Mouse (Mus musculus): ENCODE measurements at regions not wholly inside any gene's neighbourhood (a gene's known extent, or its start where the extent isn't known, plus 50 kb on each side); places are given as distances from the start of the nearest gene placed in this dataset.
A peak's percentile ranks its signal among the peaks of the same experiment; 100 is the strongest.

GRCm38 (mm10) chr5:149338016-149338696, 73.4 kb upstream of the Medag start:
- DNase-seq = no peak

GRCm38 (mm10) chr5:149338697-149339078, 72.9 kb upstream of the Medag start:
- no peak for DNase-seq

GRCm38 (mm10) chr5:149340361-149340760, 71.2 kb upstream of the Medag start:
- DNase-seq = no peak

GRCm38 (mm10) chr5:149341461-149341860, 70.1 kb upstream of the Medag start:
- DNase-seq = no peak

- no peak for DNase-seq
These were observed 67.7 kb upstream of the Medag start for GRCm38 (mm10) chr5:149343610-149344527.

- no peak for DNase-seq
These were observed 67.1 kb upstream of the Medag start for GRCm38 (mm10) chr5:149344528-149344855.

- no peak for DNase-seq
These were observed 66.4 kb upstream of the Medag start for GRCm38 (mm10) chr5:149345161-149345560.

- DNase-seq = no peak
These were observed 61.9 kb upstream of the Medag start for GRCm38 (mm10) chr5:149349685-149350084.

- DNase-seq = peak; percentile 35
These were observed 58.4 kb upstream of the Medag start for GRCm38 (mm10) chr5:149353039-149353655.

GRCm38 (mm10) chr5:149354448-149355115, 57.0 kb upstream of the Medag start:
- DNase-seq = peak; percentile 38

GRCm38 (mm10) chr5:149355131-149355530, 56.4 kb upstream of the Medag start:
- no peak for DNase-seq

GRCm38 (mm10) chr5:149356970-149357369, 54.6 kb upstream of the Medag start:
- DNase-seq = peak; percentile 52
